ENCODE assay signal across 12 mouse cellular contexts in the genomic region with DNA sequence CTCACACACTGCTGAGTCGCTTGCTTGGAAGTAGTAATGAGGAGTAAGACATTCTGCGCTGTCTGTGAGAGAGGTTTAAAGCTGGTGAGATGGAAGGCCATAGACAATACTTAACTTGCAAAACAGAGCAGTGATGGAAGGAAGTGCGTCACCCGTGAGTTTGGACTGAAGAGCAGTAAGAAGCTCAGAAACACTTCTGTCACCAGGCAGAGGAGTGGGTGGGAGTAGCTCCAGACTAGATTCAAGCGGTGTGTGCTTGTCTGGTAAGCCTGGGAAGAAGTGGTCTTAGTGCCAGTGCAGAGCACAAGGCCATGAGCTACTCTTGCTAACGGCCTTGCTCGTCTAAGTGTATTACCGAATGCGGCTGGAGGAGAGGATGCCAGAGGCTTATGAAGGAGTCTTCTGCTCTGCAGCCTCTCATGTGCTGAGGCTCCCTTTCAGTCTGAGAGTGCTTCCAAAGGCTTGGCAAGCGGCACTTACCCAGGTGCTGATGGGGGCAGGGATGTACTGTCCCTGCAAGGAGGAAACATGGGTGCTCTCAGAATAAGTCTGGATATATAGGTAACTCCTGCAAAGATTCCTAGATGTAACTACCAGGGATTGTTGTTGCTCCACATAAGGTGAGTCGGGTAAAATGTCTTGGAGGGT. TPM values are rescaled to one million over a fixed set of nuclear protein-coding genes. Genes with fewer than 3 reads are reported as not detected.
DNase-seq lines count a peak whose midpoint lies in the region.
"Had no signal": no experiment of that assay in that cellular context is flagged by ENCODE, and none has a peak within 500 bp of the region (broad histone marks: within the 10 kb centered on the region; RNA-seq: fewer than 3 reads in every experiment).

No protein-coding gene starts in this region.

- peak; percentile 77 for DNase-seq in cerebellum, adult 11-12 months
- no peak for DNase-seq in cerebellum, postnatal 4 days (ENCODE audit: low spot score in 2 of 2)
- peak; percentile 57 for DNase-seq in layer of hippocampus, adult 9-11 months
- DNase-seq in layer of hippocampus, postnatal 14 days (ENCODE audit: low spot score in 2 of 2), result no peak
- DNase-seq in cerebellum, adult 8-10 months, result peak; percentile 50
- peak; percentile 38 to 80 for DNase-seq in left cerebral cortex, postnatal 25 days (ENCODE audit: low spot score in 2 of 2)
- DNase-seq in lung, postnatal 25 days (ENCODE audit: low spot score), result no peak
- no peak for DNase-seq in lung, postnatal 14 days
- DNase-seq: adrenal gland, postnatal 14 days; liver; lung, adult 18-20 months; thymus, adult 18-20 months had no signal

- intact Hi-C loops in left cerebral cortex, postnatal 25 days (cut with DNase I), result no loop called here

RNA-seq across cellular contexts. Expression of gene Tomm34, which starts 27.8 kb away (rescaled TPM):
- total RNA-seq in layer of hippocampus, postnatal 14 days (2021), result 10 to 100 TPM; 55.3 to 58.4 TPM
- total RNA-seq in left cerebral cortex, postnatal 25 days (2021), result 10 to 100 TPM; 62.5 to 65.0 TPM

RNA-seq across cellular contexts. Expression of gene Stk4, which starts 28.6 kb away (rescaled TPM):
- total RNA-seq in layer of hippocampus, postnatal 14 days (2021), result 10 to 100 TPM; 41.5 to 43.0 TPM
- 10 to 100 TPM; 37.4 to 45.4 TPM for total RNA-seq in left cerebral cortex, postnatal 25 days (2021)

Comparison
In these comparisons a context has a peak if more than half of its experiments do, and no peak if none do; other contexts are left out.
1. DNase-seq: peak in cerebellum, adult 11-12 months (single experiment), layer of hippocampus, adult 9-11 months (single experiment), cerebellum, adult 8-10 months (single experiment) and left cerebral cortex, postnatal 25 days (2 of 2); none in cerebellum, postnatal 4 days (0 of 2), layer of hippocampus, postnatal 14 days (0 of 2), lung, postnatal 25 days (single experiment) and lung, postnatal 14 days (single experiment).